Mouse (Mus musculus) thymus, adult 2 months (tissue): ENCODE data around the gene Ints3. TPM values are rescaled to one million over a fixed set of nuclear protein-coding genes. Genes with fewer than 3 reads are reported as not detected.

Experiments used
- DNase-seq: peaks from one replicate; pipeline ENCODE4 v3.0.0; 2021
- H3K27ac ChIP-seq: fragments of 200-500 bp; 2 replicates; pipeline ENCODE4 v1.5.1; 2012; ENCODE audit warnings: low read length, control low read depth; ENCODE audit not compliant: control insufficient read depth, insufficient read depth
- H3K27me3 ChIP-seq: fragments of 200-500 bp; 2 replicates; pipeline ENCODE4 v1.6.1; 2012; ENCODE audit warnings: mild to moderate bottlenecking, low read length, moderate library complexity, mixed read lengths; ENCODE audit not compliant: control insufficient read depth, insufficient read depth
- H3K36me3 ChIP-seq: fragments of 200-500 bp; 2 replicates; pipeline ENCODE4 v1.6.1; 2012; ENCODE audit warnings: mild to moderate bottlenecking, low read length, moderate library complexity; ENCODE audit not compliant: control insufficient read depth, insufficient read depth
- H3K4me1 ChIP-seq: fragments of 200-500 bp; replicated peaks from 2 replicates; pipeline ENCODE4 v1.6.1; 2012; ENCODE audit warnings: low read length; ENCODE audit not compliant: control insufficient read depth, insufficient read depth
- H3K4me3 ChIP-seq: fragments of 200-500 bp; 2 replicates; pipeline ENCODE4 v1.5.1; 2012; ENCODE audit warnings: mild to moderate bottlenecking, low read length, control low read depth, moderate library complexity; ENCODE audit not compliant: control insufficient read depth, insufficient read depth
- CTCF ChIP-seq: fragments of 200-500 bp; IDR thresholded peaks from 2 replicates; pipeline ENCODE4 v1.5.1; 2012; ENCODE audit warnings: mild to moderate bottlenecking, control low read depth, low read length, moderate library complexity, borderline replicate concordance; ENCODE audit not compliant: control insufficient read depth, poor library complexity, insufficient read depth; ENCODE audit errors: extremely low read depth
- POLR2A ChIP-seq: fragments of 200-500 bp; IDR thresholded peaks from 2 replicates; pipeline ENCODE4 v1.6.1; 2012; ENCODE audit warnings: mild to moderate bottlenecking, low read length, control low read depth, moderate library complexity; ENCODE audit not compliant: control insufficient read depth, poor library complexity, insufficient read depth; ENCODE audit errors: extremely low read depth
- WGBS: fragments of 180-500 bp; shearing (Covaris S2); methylation state at CpG from one replicate; pipeline ENCODE4 v1.1.7; 2018; 5-methylcytosine and 5-hydroxymethylcytosine counted together
- polyA plus RNA-seq: library from polyadenylated mRNA; depleted of rRNA; stranded (reverse); fragments of >200 nt; gene quantifications from 2 replicates; pipeline ENCODE4 v1.2.3, GENCODE M21; 2012; rRNA removed

The Ints3 gene
- 46.2 and 47.4 TPM in 2 replicates for polyA plus RNA-seq

GRCm38 (mm10) chr3:90433381-90434020 lies at the start of gene Ints3:
Gene Ints3 (minus strand): TSS chr3:90433622.
- peak within 1 kb of the TSS; percentile 70 for H3K27ac ChIP-seq
- WGBS, result under 1% methylated on average over 52 of the region's 52 CpGs
- H3K4me3 ChIP-seq, result peak within 1 kb of the TSS; percentile 66
- TF ChIP-seq POLR2A, result peak; percentile 70
- TF ChIP-seq CTCF, result no peak
- DNase-seq, result peak; percentile 100
- H3K36me3 ChIP-seq, result no peaks in the 10 kb centered on the region
- peaks cover 8% of the 10 kb centered on the region for H3K4me1 ChIP-seq
- H3K27me3 ChIP-seq, result no peaks in the 10 kb centered on the region

GRCm38 (mm10) chr3:90475831-90476611 lies 42.6 kb upstream of the Ints3 start, which contains the start of gene Ilf2:
Gene Ilf2 (plus strand): TSS chr3:90476126.
- TF ChIP-seq POLR2A (peak; percentile 42; the same call in 1 of the 2 replicates), CTCF (peak; percentile 19; the same call in 1 of the 2 replicates)
- H3K27ac ChIP-seq, result peak within 1 kb of the TSS; percentile 61
- H3K36me3 ChIP-seq, result peaks cover 9% of the 10 kb centered on the region
- H3K4me3 ChIP-seq, result peak within 1 kb of the TSS; percentile 88
- peaks cover 3% of the 10 kb centered on the region for H3K4me1 ChIP-seq
- H3K27me3 ChIP-seq, result no peaks in the 10 kb centered on the region
- DNase-seq, result peak; percentile 93
- WGBS, result under 1% methylated on average over 45 of the region's 45 CpGs

DNA sequence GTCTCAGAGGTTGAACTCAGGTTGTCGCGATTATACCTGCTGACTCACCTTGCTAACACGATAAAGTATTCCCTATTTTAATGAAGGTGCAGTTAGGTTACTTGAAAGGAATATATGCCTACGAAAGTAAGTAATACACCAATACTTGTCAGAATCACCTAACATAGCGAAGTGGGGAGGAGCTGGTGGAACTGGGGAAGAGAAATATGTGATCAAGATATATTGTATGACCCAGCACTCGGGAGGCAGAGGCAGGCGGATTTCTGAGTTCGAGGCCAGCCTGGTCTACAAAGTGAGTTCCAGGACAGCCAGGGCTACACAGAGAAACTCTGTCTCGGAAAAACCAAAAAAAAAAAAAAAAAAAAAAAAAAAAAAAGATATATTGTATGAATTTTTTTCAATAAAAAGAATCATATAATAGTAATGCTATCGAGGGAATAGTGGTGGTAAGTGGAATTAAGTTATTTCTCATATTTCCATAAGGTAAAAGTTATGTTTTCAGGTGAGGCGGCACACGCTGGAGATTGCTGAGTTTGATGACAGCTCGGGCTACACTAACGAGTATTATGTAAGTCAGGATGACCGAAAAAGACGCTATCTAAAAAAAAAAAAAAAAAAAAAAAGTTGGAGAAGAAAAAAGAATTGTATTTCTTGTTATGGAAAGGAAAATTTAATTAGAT lies 41.9 kb upstream of the Ints3 start:
- no peak for DNase-seq
- 36% methylated on average over 16 of the region's 16 CpGs for WGBS
- Histone ChIP-seq H3K4me1 (peaks cover 3% of the 10 kb centered on the region), H3K36me3 (peaks cover 2% of the 10 kb centered on the region), H3K27ac (no peak overlapping the region), H3K27me3 (no peaks in the 10 kb centered on the region), H3K4me3 (no peak overlapping the region)
- TF ChIP-seq POLR2A (no peak), CTCF (no peak)

- DNase-seq, result peak; percentile 80
- Histone ChIP-seq H3K4me3 (no peak overlapping the region), H3K36me3 (no peaks in the 10 kb centered on the region), H3K27me3 (no peaks in the 10 kb centered on the region), H3K4me1 (peaks cover 3% of the 10 kb centered on the region), H3K27ac (no peak overlapping the region)
- TF ChIP-seq CTCF (no peak), POLR2A (no peak)
- WGBS, result 6% methylated on average over 3 of the region's 3 CpGs
Observed at GRCm38 (mm10) chr3:90472213-90472612, 38.8 kb upstream of the Ints3 start.

DNA sequence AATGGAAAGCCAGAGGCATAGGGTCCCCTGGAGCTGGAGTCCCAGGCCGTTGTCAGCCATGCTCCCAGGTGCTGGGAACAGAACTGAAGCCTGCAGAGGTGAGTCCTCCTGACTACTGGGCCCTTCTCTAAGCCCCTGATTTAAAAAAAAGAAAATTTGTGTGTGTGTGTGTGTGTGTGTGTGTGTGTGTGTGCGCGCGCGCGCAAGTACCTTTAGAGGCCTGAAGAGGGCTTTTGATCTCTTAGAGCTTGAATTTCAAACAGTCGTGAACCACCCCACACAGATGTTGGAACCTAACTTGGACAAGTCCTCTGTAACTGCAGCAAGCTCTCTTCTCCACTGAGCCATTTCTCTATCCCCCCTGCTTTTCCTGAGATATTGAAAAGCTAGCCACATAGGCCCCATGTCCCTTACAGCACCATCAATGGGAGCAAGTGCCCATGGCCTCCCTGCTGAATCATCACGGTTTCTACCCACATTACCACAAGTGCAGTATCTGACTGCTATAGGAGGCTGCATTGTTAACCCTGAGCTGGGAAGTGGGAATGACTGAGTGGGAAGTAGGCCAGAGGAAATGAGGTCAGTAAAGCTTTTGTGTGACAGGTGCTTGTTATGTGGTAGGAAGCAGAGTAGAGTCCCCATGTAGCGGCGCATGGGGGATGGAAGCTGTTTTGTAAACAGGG lies 34.3 kb upstream of the Ints3 start:
- no peak overlapping the region for H3K4me3 ChIP-seq
- H3K4me1 ChIP-seq, result peaks cover 9% of the 10 kb centered on the region; the same call in 1 of the 2 replicates
- no peak for TF ChIP-seq POLR2A
- TF ChIP-seq CTCF, result no peak
- WGBS, result 89% methylated on average over 10 of the region's 10 CpGs
- peaks cover 16% of the 10 kb centered on the region; the same call in 1 of the 2 replicates for H3K27me3 ChIP-seq
- no peak overlapping the region for H3K27ac ChIP-seq
- no peak for DNase-seq
- H3K36me3 ChIP-seq, result no peaks in the 10 kb centered on the region

GRCm38 (mm10) chr3:90466311-90466766 lies 32.9 kb upstream of the Ints3 start:
- H3K4me3 ChIP-seq, result no peak overlapping the region
- 4% methylated on average over 15 of the region's 15 CpGs for WGBS
- peaks cover 16% of the 10 kb centered on the region; the same call in 1 of the 2 replicates for H3K27me3 ChIP-seq
- no peaks in the 10 kb centered on the region for H3K36me3 ChIP-seq
- peaks cover 9% of the 10 kb centered on the region; the same call in 1 of the 2 replicates for H3K4me1 ChIP-seq
- H3K27ac ChIP-seq, result no peak overlapping the region
- TF ChIP-seq CTCF, result no peak
- TF ChIP-seq POLR2A, result no peak
- peak; percentile 15 for DNase-seq
